Mouse (Mus musculus): ENCODE results near the gene Ppfia4.

Ppfia4 gene

GRCm38 (mm10) chr1:134298636-134299411 is 33.9 kb downstream of the Ppfia4 start:
- no peak for DNase-seq (ENCODE audit: low spot score)

GRCm38 (mm10) chr1:134297265-134297664 is 35.5 kb downstream of the Ppfia4 start:
- no peak for DNase-seq (ENCODE audit: low spot score)

GRCm38 (mm10) chr1:134293738-134294604 is 38.8 kb downstream of the Ppfia4 start:
- no peak for DNase-seq (ENCODE audit: low spot score)

GRCm38 (mm10) chr1:134293276-134293675 is 39.5 kb downstream of the Ppfia4 start:
- DNase-seq (ENCODE audit: low spot score), result no peak

- no peak for DNase-seq (ENCODE audit: low spot score)
These were observed 40.1 kb downstream of the Ppfia4 start for GRCm38 (mm10) chr1:134292601-134293000.

GRCm38 (mm10) chr1:134292073-134292472 is 40.7 kb downstream of the Ppfia4 start:
- peak; percentile 57 for DNase-seq (ENCODE audit: low spot score)

GRCm38 (mm10) chr1:134291555-134291954 is 41.2 kb downstream of the Ppfia4 start:
- DNase-seq (ENCODE audit: low spot score), result no peak

- DNase-seq (ENCODE audit: low spot score), result no peak
These were observed 41.8 kb downstream of the Ppfia4 start for GRCm38 (mm10) chr1:134290909-134291308.

- DNase-seq (ENCODE audit: low spot score), result no peak
These were observed 42.4 kb downstream of the Ppfia4 start for GRCm38 (mm10) chr1:134290300-134290699.

- no peak for DNase-seq (ENCODE audit: low spot score)
These were observed 43.1 kb downstream of the Ppfia4 start, which contains the start of gene Myog for GRCm38 (mm10) chr1:134289598-134290099. Myog (plus strand) TSS chr1:134289989.

GRCm38 (mm10) chr1:134288239-134288638 is 44.5 kb downstream of the Ppfia4 start:
- DNase-seq (ENCODE audit: low spot score), result no peak

GRCm38 (mm10) chr1:134285458-134286120 is 47.1 kb downstream of the Ppfia4 start:
- no peak for DNase-seq (ENCODE audit: low spot score)

- no peak for DNase-seq (ENCODE audit: low spot score)
These were observed 49.6 kb downstream of the Ppfia4 start for GRCm38 (mm10) chr1:134283108-134283507.

GRCm38 (mm10) chr1:134282342-134282741 is 50.4 kb downstream of the Ppfia4 start:
- no peak for DNase-seq (ENCODE audit: low spot score)

- no peak for DNase-seq (ENCODE audit: low spot score)
These were observed 51.2 kb downstream of the Ppfia4 start for GRCm38 (mm10) chr1:134281563-134281962.

- DNase-seq (ENCODE audit: low spot score), result no peak
These were observed 52.6 kb downstream of the Ppfia4 start for GRCm38 (mm10) chr1:134280174-134280573.

GRCm38 (mm10) chr1:134276823-134277222 is 55.9 kb downstream of the Ppfia4 start:
- no peak for DNase-seq (ENCODE audit: low spot score)

- DNase-seq (ENCODE audit: low spot score), result no peak
These were observed 56.9 kb downstream of the Ppfia4 start for GRCm38 (mm10) chr1:134275616-134276464.

GRCm38 (mm10) chr1:134274483-134274920 is 58.2 kb downstream of the Ppfia4 start:
- no peak for DNase-seq (ENCODE audit: low spot score)

- DNase-seq (ENCODE audit: low spot score), result no peak
These were observed 59.0 kb downstream of the Ppfia4 start for GRCm38 (mm10) chr1:134273493-134274395.
